Mouse (Mus musculus) cerebellum, adult 2 months (tissue): ENCODE measurements at regions not wholly inside any gene's neighbourhood (a gene's known extent, or its start where the extent isn't known, plus 50 kb on each side); places are given as distances from the start of the nearest gene placed in this dataset.

Experiments
- DNase-seq, 2 experiments: peaks; one replicate each; pipeline ENCODE4 v3.0.0; 2021
- H3K27ac ChIP-seq: fragments of 200-500 bp; 2 replicates; pipeline ENCODE4 v1.5.1; 2012; ENCODE audit warnings: low read length, control low read depth, inconsistent platforms; ENCODE audit not compliant: insufficient read depth
- H3K27me3 ChIP-seq: fragments of 200-500 bp; 2 replicates; pipeline ENCODE4 v1.6.1; 2012; ENCODE audit warnings: inconsistent platforms, mild to moderate bottlenecking, low read length, moderate library complexity; ENCODE audit not compliant: control insufficient read depth, insufficient read depth
- H3K4me1 ChIP-seq: fragments of 200-500 bp; 2 replicates; pipeline ENCODE4 v1.6.1; 2011; ENCODE audit warnings: low read length; ENCODE audit not compliant: control insufficient read depth, insufficient read depth
- H3K4me3 ChIP-seq: fragments of 200-500 bp; replicated peaks from 2 replicates; pipeline ENCODE3; 2011; ENCODE audit warnings: mild to moderate bottlenecking, low read depth, low read length, control low read depth; ENCODE audit not compliant: insufficient read depth
- CTCF ChIP-seq: fragments of 200-500 bp; IDR thresholded peaks from 2 replicates; pipeline ENCODE4 v1.5.1; 2011; ENCODE audit warnings: low read depth, mild to moderate bottlenecking, control low read depth, low read length, moderate library complexity, borderline replicate concordance; ENCODE audit not compliant: insufficient read depth
- POLR2A ChIP-seq: fragments of 200-500 bp; IDR thresholded peaks from 2 replicates; pipeline ENCODE4 v1.6.1; 2011; ENCODE audit warnings: low read length, control low read depth, borderline replicate concordance; ENCODE audit not compliant: insufficient read depth
- WGBS: fragments of 180-500 bp; shearing (Covaris S2); methylation state at CpG from one replicate; pipeline ENCODE4 v1.1.7; 2018; 5-methylcytosine and 5-hydroxymethylcytosine counted together

- Histone ChIP-seq H3K27ac (no peak overlapping the region), H3K4me1 (peaks cover 3% of the 10 kb centered on the region; the same call in 1 of the 2 replicates), H3K4me3 (no peak overlapping the region), H3K27me3 (no peaks in the 10 kb centered on the region)
- TF ChIP-seq CTCF, result no peak
- no peak for TF ChIP-seq POLR2A
- DNase-seq, result peak; percentile 25 to 38
- WGBS, result 12% methylated on average over 6 of the region's 6 CpGs
Observed at GRCm38 (mm10) chr13:26283397-26284072, 486.4 kb downstream of the Hdgfl1 start.

- H3K4me1 ChIP-seq, result peaks cover 3% of the 10 kb centered on the region; the same call in 1 of the 2 replicates
- no peak overlapping the region for H3K27ac ChIP-seq
- DNase-seq, result no peak
- whole genome bisulfite sequencing, result 92% methylated on average over 3 of the region's 3 CpGs
- H3K4me3 ChIP-seq, result no peak overlapping the region
- H3K27me3 ChIP-seq, result no peaks in the 10 kb centered on the region
- TF ChIP-seq CTCF (no peak), POLR2A (no peak)
Observed at GRCm38 (mm10) chr13:26282291-26282690, 487.7 kb downstream of the Hdgfl1 start.

GRCm38 (mm10) chr13:26272850-26273249 is 497.1 kb downstream of the Hdgfl1 start:
- TF ChIP-seq POLR2A, result no peak
- no peak for TF ChIP-seq CTCF
- Histone ChIP-seq H3K27ac (no peak overlapping the region), H3K4me3 (no peak overlapping the region), H3K27me3 (no peaks in the 10 kb centered on the region), H3K4me1 (no peaks in the 10 kb centered on the region)
- WGBS, result 85% methylated on average over 3 of the region's 3 CpGs
- DNase-seq, result no peak

- Histone ChIP-seq H3K27ac (no peak overlapping the region), H3K27me3 (no peaks in the 10 kb centered on the region), H3K4me3 (no peak overlapping the region), H3K4me1 (no peaks in the 10 kb centered on the region)
- 96% methylated on average over 2 of the region's 2 CpGs for WGBS
- TF ChIP-seq CTCF, result no peak
- TF ChIP-seq POLR2A, result no peak
- no peak for DNase-seq
Observed at GRCm38 (mm10) chr13:26267501-26267900, 502.5 kb downstream of the Hdgfl1 start.

GRCm38 (mm10) chr13:26235941-26236340 is 534.0 kb downstream of the Hdgfl1 start:
- no peak for DNase-seq
- no peak for TF ChIP-seq POLR2A
- TF ChIP-seq CTCF, result no peak
- 73% methylated on average over 5 of the region's 5 CpGs for WGBS

GRCm38 (mm10) chr13:26234703-26235102 is 535.3 kb downstream of the Hdgfl1 start:
- no peak for DNase-seq
- H3K27ac ChIP-seq, result no peak overlapping the region
- no peaks in the 10 kb centered on the region for H3K27me3 ChIP-seq
- TF ChIP-seq CTCF (no peak), POLR2A (no peak)
- no peaks in the 10 kb centered on the region for H3K4me1 ChIP-seq
- H3K4me3 ChIP-seq, result no peak overlapping the region
- 60% methylated on average over 1 of the region's 1 CpGs for WGBS

More at GRCm38 (mm10) chr13:26235941-26236340, 534.0 kb downstream of the Hdgfl1 start:
- Histone ChIP-seq H3K27ac (no peak overlapping the region), H3K4me1 (no peaks in the 10 kb centered on the region), H3K27me3 (no peaks in the 10 kb centered on the region), H3K4me3 (no peak overlapping the region)

GRCm38 (mm10) chr13:26217299-26217698 is 552.7 kb downstream of the Hdgfl1 start:
- Histone ChIP-seq H3K4me1 (no peaks in the 10 kb centered on the region), H3K4me3 (no peak overlapping the region), H3K27me3 (no peaks in the 10 kb centered on the region), H3K27ac (no peak overlapping the region)
- no peak for DNase-seq
- no peak for TF ChIP-seq CTCF
- no peak for TF ChIP-seq POLR2A
- WGBS, result 90% methylated on average over 3 of the region's 3 CpGs

- TF ChIP-seq CTCF (no peak), POLR2A (no peak)
- DNase-seq, result no peak
- Histone ChIP-seq H3K27ac (no peak overlapping the region), H3K4me3 (no peak overlapping the region), H3K27me3 (no peaks in the 10 kb centered on the region), H3K4me1 (no peaks in the 10 kb centered on the region)
Observed at GRCm38 (mm10) chr13:26216579-26216978, 553.4 kb downstream of the Hdgfl1 start.

- H3K4me1 ChIP-seq, result no peaks in the 10 kb centered on the region
- DNase-seq, result no peak
- H3K27me3 ChIP-seq, result no peaks in the 10 kb centered on the region
- no peak overlapping the region for H3K4me3 ChIP-seq
- H3K27ac ChIP-seq, result no peak overlapping the region
- TF ChIP-seq POLR2A, result no peak
- no peak for TF ChIP-seq CTCF
- 43% methylated on average over 1 of the region's 1 CpGs for WGBS
Observed at GRCm38 (mm10) chr13:26205532-26206105, 564.3 kb downstream of the Hdgfl1 start.
